Mouse (Mus musculus) hindbrain, embryonic 15.5 days (tissue): ENCODE data around the gene Sft2d2. TPM values are rescaled to one million over a fixed set of nuclear protein-coding genes. Genes with fewer than 3 reads are reported as not detected.
A peak's percentile ranks its signal among the peaks of the same experiment; 100 is the strongest.

Experiments
- ATAC-seq: fragments of 200-750 bp; cut with Nextera tagmentation; 2 replicates; pipeline ENCODE4 v1.8.0; 2017; ENCODE audit warnings: low read depth, moderate number of reproducible peaks, moderate TSS enrichment; ENCODE audit not compliant: low FRiP score
- H3K27ac ChIP-seq: fragments of 300-500 bp; sonication (generic); replicated peaks from 2 replicates; pipeline ENCODE4 v1.5.1; 2015; ENCODE audit warnings: mild to moderate bottlenecking, inconsistent platforms
- H3K27me3 ChIP-seq: fragments of 300-500 bp; sonication (generic); 2 replicates; pipeline ENCODE4 v1.6.1; 2015; ENCODE audit warnings: control low read depth, inconsistent platforms
- H3K36me3 ChIP-seq: fragments of 300-500 bp; sonication (generic); 2 replicates; pipeline ENCODE4 v1.6.1; 2015; ENCODE audit warnings: control low read depth, inconsistent platforms
- H3K4me1 ChIP-seq: fragments of 300-500 bp; sonication (generic); replicated peaks from 2 replicates; pipeline ENCODE4 v1.6.1; 2015; ENCODE audit warnings: control low read depth, inconsistent platforms
- H3K4me2 ChIP-seq: fragments of 300-500 bp; sonication (generic); 2 replicates; pipeline ENCODE4 v1.6.1; 2015; ENCODE audit warnings: moderate library complexity, mild to moderate bottlenecking, inconsistent platforms
- H3K4me3 ChIP-seq: fragments of 300-500 bp; sonication (generic); 2 replicates; pipeline ENCODE4 v1.5.1; 2015; ENCODE audit warnings: mild to moderate bottlenecking, inconsistent platforms
- H3K9ac ChIP-seq: fragments of 300-500 bp; sonication (generic); 2 replicates; pipeline ENCODE4 v1.6.1; 2015; ENCODE audit warnings: inconsistent platforms
- H3K9me3 ChIP-seq: fragments of 300-500 bp; sonication (generic); 2 replicates; pipeline ENCODE4 v1.6.1; 2016; ENCODE audit warnings: control low read depth, inconsistent platforms
- WGBS: fragments of 180-500 bp; shearing (Covaris S2); methylation state at CpG from one replicate; pipeline ENCODE4 v1.1.7; 2015; 5-methylcytosine and 5-hydroxymethylcytosine counted together
- polyA plus RNA-seq: library from polyadenylated mRNA; unstranded; fragments of >200 nt; fragmentation: Nextera tagmentation; extraction: Ambion mirVana; gene quantifications from 2 replicates; pipeline ENCODE4 v1.2.1, GENCODE M21; 2015

The Sft2d2 gene
- polyA plus RNA-seq, 1 experiment from 2014 or later = 7.3 TPM

DNA sequence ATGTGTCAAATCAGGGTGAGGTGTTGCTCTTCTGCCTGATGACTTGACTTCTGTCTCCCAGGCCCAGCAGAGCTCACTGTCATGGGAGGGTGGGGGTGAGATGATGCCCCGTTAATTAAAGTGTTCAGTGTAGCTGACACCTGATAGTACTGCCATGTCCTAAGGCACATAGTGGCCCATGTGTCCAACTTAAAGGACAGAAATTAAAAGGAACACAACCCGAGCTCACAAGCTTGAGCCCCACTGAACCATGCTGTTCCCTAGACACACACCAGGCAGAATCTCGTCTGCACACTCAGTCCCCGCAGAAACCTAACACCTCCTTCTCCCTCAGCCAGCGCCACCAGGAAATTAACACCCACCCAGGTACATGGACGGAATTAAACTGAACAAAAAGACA is 29.3 kb downstream of the Sft2d2 start:
- no peaks in the 10 kb centered on the region for H3K27me3 ChIP-seq
- no peak overlapping the region for H3K4me2 ChIP-seq
- 93% methylated on average over 6 of the region's 6 CpGs for WGBS
- H3K9ac ChIP-seq = no peak overlapping the region
- no peaks in the 10 kb centered on the region for H3K9me3 ChIP-seq
- no peaks in the 10 kb centered on the region for H3K36me3 ChIP-seq
- no peaks in the 10 kb centered on the region for H3K4me1 ChIP-seq
- no peak overlapping the region for H3K4me3 ChIP-seq
- ATAC-seq = no peak
- H3K27ac ChIP-seq = no peak overlapping the region

DNA sequence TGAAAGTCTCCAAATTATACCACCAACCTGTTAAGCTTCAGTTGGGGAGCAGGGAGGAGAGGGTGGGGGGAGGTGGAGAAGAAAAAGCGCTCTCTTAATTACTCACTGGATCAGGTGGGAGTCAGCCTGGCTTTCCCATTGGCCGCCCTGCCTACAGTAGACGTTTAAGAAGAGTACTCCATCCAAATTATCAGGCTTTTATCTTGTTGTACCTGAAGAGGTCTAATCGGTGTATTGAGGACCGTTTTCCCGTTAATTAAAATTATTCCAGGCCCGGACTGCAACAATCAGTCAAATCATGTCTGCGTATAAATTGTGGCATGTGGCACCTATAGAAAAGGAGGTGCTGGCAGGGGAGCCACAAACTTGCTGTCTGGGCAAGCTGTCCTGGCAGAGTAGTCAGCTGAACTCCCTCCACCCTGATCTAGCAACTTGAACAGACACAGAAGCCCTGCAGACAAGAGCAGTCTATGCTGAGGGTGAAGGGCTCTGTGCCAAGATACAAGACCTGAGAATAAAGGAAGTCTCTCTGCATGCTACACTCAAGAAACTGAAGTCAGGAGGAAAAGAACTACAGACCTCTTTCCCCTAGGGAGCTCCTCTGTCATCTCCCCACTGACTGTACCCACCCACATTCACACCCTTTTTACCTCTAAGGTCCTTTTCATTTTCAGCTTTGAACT is 33.4 kb downstream of the Sft2d2 start, which contains the start of gene Tbx19:
Tbx19 (minus strand) TSS at position 51 of the 683 bp plus-strand sequence.
- Histone ChIP-seq H3K4me2 (no peak within 1 kb of the TSS), H3K9ac (no peak within 1 kb of the TSS), H3K4me3 (no peak within 1 kb of the TSS), H3K36me3 (no peaks in the 10 kb centered on the region), H3K9me3 (no peaks in the 10 kb centered on the region), H3K27ac (no peak within 1 kb of the TSS), H3K4me1 (no peaks in the 10 kb centered on the region), H3K27me3 (no peaks in the 10 kb centered on the region)
- WGBS = 80% methylated on average over 8 of the region's 8 CpGs
- 0 out of 2 replicates have a peak, but pooled peaks have one; percentile 23 for ATAC-seq

DNA sequence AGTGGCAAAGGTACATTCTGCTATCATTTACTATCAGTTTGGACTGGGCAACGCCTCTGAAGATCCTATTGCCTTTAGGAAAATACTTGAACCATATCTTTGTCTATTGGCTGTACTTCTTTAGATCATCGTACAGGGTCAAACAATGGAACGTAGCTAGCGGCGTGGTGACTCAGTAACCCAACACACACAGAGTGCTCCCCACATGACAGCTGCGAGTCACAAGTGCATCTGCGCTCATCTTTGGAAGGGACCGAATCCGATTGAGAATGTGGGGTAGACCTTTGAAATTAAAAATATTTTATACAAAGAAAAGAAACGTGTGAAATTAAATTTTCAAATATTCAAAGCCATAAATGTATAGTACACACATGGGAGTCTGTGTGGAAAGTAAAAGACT is 35.4 kb downstream of the Sft2d2 start:
- H3K4me1 ChIP-seq = no peaks in the 10 kb centered on the region
- H3K4me3 ChIP-seq = no peak overlapping the region
- H3K27me3 ChIP-seq = no peaks in the 10 kb centered on the region
- no peak overlapping the region for H3K9ac ChIP-seq
- no peak overlapping the region for H3K27ac ChIP-seq
- WGBS = 76% methylated on average over 10 of the region's 10 CpGs
- no peaks in the 10 kb centered on the region for H3K36me3 ChIP-seq
- no peak for ATAC-seq
- no peaks in the 10 kb centered on the region for H3K9me3 ChIP-seq
- H3K4me2 ChIP-seq = no peak overlapping the region

DNA sequence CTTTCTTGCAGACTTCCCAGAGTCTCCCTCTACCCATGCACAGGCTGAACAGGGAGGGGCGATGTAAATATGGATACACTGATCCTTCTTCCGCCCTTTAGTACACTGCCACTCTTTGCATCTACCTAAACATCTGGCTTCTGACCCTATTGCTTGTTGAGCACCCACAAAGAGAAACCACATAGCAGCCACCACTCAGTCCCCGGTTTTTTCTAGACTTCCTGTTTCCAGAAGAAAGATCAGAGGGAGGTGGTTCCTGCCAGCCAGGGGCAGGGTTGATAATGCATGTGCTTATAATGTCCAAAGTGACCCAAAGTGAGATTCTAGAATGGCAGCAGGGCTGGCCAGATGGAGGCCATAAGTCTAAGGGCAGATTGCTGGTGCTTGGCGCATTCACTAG is 40.1 kb downstream of the Sft2d2 start:
- no peaks in the 10 kb centered on the region for H3K36me3 ChIP-seq
- H3K27ac ChIP-seq = no peak overlapping the region
- H3K9me3 ChIP-seq = no peaks in the 10 kb centered on the region
- no peak for ATAC-seq
- no peak overlapping the region for H3K4me3 ChIP-seq
- WGBS = 87% methylated on average over 4 of the region's 4 CpGs
- H3K4me1 ChIP-seq = no peaks in the 10 kb centered on the region
- H3K4me2 ChIP-seq = no peak overlapping the region
- no peaks in the 10 kb centered on the region for H3K27me3 ChIP-seq
- H3K9ac ChIP-seq = no peak overlapping the region

DNA sequence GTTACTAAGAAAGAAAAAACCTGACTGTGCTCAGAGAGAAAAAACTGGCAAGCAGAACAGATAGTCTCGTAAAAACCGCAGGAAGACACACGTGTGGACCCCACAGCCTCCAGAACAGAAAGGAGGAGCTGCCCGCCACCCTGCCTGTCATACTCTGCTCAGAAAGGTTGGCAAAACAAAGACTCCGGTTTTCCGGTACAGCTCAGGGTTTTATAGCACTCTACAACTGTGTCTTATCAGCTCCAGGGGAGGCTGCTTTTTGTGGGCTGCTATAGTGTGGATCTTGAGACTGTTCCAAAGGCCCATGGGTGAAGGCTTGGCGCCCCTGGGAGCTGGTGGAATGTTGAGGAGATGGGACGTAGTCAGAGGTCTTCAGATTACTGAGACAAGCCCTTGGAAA is 43.0 kb downstream of the Sft2d2 start:
- no peak overlapping the region for H3K4me2 ChIP-seq
- WGBS = 81% methylated on average over 8 of the region's 8 CpGs
- no peak overlapping the region for H3K4me3 ChIP-seq
- no peaks in the 10 kb centered on the region for H3K9me3 ChIP-seq
- H3K9ac ChIP-seq = no peak overlapping the region
- H3K27ac ChIP-seq = no peak overlapping the region
- H3K4me1 ChIP-seq = no peaks in the 10 kb centered on the region
- no peaks in the 10 kb centered on the region for H3K36me3 ChIP-seq
- no peaks in the 10 kb centered on the region for H3K27me3 ChIP-seq
- ATAC-seq = no peak

DNA sequence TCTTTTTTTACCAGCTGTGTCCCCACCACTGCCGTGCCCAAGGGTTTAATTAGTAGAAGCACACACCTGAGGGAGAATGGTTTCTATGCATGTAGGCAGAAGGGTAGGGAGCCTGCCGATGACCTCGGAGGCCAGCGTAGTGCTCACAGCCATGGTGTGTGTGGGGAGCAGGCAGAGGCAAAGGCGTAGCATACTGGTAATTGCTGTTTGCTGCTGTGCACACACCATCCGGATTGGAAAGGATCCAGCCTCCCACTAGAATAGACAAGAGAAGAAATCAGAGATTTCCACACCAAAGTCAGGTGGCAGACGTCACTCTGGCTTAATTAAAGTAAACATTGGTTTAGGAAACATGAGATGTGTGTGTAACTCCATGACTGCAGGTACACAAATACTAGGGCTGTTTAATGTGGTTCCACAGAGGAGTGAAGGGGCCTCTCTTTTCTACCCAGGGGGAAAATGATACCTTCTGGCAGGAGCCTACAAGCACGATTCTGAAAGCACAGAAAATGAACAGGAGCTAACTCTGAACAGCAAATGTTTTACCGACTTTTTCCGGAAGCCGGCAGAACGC is 51.8 kb downstream of the Sft2d2 start:
- H3K27ac ChIP-seq = no peak overlapping the region
- H3K4me3 ChIP-seq = no peak overlapping the region
- H3K4me1 ChIP-seq = no peaks in the 10 kb centered on the region
- no peaks in the 10 kb centered on the region for H3K27me3 ChIP-seq
- no peaks in the 10 kb centered on the region for H3K9me3 ChIP-seq
- WGBS = 89% methylated on average over 12 of the region's 12 CpGs
- no peaks in the 10 kb centered on the region for H3K36me3 ChIP-seq
- no peak overlapping the region for H3K9ac ChIP-seq
- H3K4me2 ChIP-seq = no peak overlapping the region
- ATAC-seq = no peak

DNA sequence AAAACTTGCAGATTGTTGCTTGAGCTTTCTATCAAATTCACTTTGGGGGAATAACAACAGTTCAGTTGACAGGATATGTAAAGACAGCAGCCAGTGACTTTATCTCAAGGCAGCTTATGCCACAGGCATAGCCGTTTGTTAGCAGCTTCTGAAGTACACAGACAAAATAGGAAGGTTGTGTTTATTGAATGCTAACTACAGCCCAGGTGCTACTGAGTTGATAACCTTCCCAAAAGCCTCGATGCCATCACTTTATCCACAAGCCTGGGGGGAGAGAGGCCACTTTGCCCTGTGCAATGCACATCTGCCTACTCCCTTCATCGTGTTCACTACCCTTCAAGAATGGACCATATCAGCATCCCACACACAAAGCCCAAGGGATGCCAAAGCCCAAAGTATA is 54.0 kb downstream of the Sft2d2 start:
- Histone ChIP-seq H3K4me1 (no peaks in the 10 kb centered on the region), H3K27ac (no peak overlapping the region), H3K9me3 (no peaks in the 10 kb centered on the region), H3K9ac (no peak overlapping the region), H3K4me2 (no peak overlapping the region), H3K36me3 (no peaks in the 10 kb centered on the region), H3K4me3 (no peak overlapping the region), H3K27me3 (no peaks in the 10 kb centered on the region)
- no peak for ATAC-seq
- WGBS = 82% methylated on average over 3 of the region's 3 CpGs

DNA sequence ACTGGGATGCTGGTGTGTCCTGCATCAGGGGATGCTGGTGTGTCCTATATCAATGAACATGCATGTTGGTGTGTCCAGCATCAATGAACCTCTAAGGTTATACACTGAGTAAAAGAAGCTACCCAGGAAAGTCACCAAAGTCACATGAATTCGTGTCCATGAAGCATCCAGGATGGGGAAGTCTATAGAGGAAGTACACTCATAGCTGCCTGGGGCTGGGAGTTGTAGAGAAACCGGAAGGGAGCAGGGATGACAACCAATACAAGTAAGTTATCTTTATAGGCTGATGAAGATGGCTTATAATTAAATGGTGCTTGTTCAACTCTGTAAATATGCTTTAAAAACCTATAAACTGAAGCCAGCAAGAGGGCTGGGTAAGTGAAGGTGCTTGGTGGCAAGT is 60.4 kb downstream of the Sft2d2 start:
- no peaks in the 10 kb centered on the region for H3K9me3 ChIP-seq
- 80% methylated on average over 2 of the region's 2 CpGs for WGBS
- H3K27me3 ChIP-seq = no peaks in the 10 kb centered on the region
- no peak overlapping the region for H3K4me3 ChIP-seq
- no peaks in the 10 kb centered on the region for H3K4me1 ChIP-seq
- H3K9ac ChIP-seq = no peak overlapping the region
- no peaks in the 10 kb centered on the region for H3K36me3 ChIP-seq
- no peak overlapping the region for H3K27ac ChIP-seq
- ATAC-seq = no peak
- H3K4me2 ChIP-seq = no peak overlapping the region

DNA sequence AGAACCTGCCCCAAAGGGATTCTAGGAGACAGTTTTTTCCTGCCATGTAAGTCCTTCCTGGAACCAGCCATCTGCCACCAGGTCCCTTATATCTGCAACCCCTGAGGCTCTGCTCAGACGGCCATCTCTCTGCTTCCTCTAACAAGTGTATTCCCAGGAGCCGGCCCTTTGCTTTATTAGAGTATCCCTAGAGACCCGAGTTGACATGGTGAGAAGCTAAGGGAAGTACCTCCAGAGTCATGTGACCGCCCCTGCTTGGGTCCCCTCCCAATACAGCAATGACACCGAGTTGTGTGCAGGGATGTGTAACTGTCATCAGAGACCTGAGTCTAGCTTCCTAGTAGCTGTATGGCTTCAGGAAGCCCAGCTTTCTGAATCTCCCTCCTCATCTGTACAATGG is 61.0 kb downstream of the Sft2d2 start:
- Histone ChIP-seq H3K4me2 (no peak overlapping the region), H3K36me3 (no peaks in the 10 kb centered on the region), H3K9me3 (no peaks in the 10 kb centered on the region), H3K9ac (no peak overlapping the region), H3K27me3 (no peaks in the 10 kb centered on the region), H3K4me1 (no peaks in the 10 kb centered on the region), H3K4me3 (no peak overlapping the region), H3K27ac (no peak overlapping the region)
- 77% methylated on average over 5 of the region's 5 CpGs for WGBS
- ATAC-seq = no peak

DNA sequence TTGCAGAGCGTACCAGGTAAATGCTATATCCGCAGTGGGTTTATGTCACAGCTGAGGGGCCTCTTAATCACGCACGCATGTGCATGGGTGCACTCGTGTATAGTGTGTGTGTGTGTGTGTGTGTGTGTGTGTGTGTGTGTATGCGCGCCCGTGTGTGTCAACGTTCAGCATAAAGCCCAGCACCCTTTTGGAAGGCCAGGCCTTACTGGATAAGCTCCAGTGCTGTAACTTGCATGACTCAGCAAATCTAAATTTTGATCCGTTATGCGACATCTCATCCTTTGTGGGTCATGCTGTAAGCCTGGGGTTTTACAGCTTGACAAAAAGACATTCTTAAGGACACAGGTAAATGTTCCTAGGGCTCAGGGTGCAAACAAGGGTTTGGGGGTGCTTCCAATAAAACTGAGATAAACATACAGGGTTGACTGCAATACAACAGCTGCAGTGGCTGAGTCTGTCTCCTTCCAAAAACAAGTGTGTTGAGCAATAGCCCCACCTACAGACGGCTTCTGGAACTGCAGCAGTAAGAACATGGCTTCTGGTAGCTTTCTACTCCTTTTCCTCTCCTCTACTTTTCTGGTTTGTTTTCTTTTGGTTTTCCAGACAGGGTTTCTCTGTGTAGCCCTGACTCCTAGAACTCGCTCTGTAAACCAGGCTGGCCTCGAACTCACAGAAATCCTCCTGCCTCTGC is 61.9 kb downstream of the Sft2d2 start:
- Histone ChIP-seq H3K27ac (no peak overlapping the region), H3K9ac (no peak overlapping the region), H3K4me1 (no peaks in the 10 kb centered on the region), H3K4me3 (no peak overlapping the region), H3K9me3 (no peaks in the 10 kb centered on the region), H3K27me3 (no peaks in the 10 kb centered on the region), H3K36me3 (no peaks in the 10 kb centered on the region), H3K4me2 (no peak overlapping the region)
- WGBS = 74% methylated on average over 14 of the region's 14 CpGs
- ATAC-seq = peak; percentile 65; the same call in 1 of the 2 replicates

DNA sequence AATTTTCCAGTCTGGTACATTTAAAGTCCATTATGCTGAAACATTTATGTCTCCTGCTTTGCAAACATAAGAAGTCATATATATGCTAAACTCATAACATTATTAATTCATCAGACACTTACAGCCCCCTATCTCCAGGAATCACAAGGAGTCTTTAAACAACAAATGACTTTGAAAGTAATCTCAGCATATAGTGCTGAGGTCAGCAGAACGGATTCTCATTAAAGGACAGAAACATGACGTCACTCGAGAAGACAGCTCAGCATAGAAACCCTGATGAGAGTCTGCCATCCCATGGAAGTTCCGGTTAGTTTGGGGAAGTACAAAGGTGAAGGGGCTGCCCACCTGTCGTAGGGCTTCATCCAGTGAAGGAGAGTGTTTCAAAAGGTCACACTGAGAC is 64.7 kb downstream of the Sft2d2 start:
- Histone ChIP-seq H3K4me1 (no peaks in the 10 kb centered on the region), H3K36me3 (no peaks in the 10 kb centered on the region), H3K4me3 (no peak overlapping the region), H3K27ac (no peak overlapping the region), H3K9me3 (no peaks in the 10 kb centered on the region), H3K9ac (no peak overlapping the region), H3K27me3 (no peaks in the 10 kb centered on the region), H3K4me2 (no peak overlapping the region)
- 56% methylated on average over 5 of the region's 5 CpGs for WGBS
- ATAC-seq = no peak
